Mouse (Mus musculus): Measurements from ENCODE around the gene Sdk2. TPM values are rescaled to one million over a fixed set of nuclear protein-coding genes. Genes with fewer than 3 reads are reported as not detected.

The Sdk2 gene
- total and polyA plus RNA-seq, 3 experiments = 1.2 to 4.8 (median 1.3) TPM

DNA sequence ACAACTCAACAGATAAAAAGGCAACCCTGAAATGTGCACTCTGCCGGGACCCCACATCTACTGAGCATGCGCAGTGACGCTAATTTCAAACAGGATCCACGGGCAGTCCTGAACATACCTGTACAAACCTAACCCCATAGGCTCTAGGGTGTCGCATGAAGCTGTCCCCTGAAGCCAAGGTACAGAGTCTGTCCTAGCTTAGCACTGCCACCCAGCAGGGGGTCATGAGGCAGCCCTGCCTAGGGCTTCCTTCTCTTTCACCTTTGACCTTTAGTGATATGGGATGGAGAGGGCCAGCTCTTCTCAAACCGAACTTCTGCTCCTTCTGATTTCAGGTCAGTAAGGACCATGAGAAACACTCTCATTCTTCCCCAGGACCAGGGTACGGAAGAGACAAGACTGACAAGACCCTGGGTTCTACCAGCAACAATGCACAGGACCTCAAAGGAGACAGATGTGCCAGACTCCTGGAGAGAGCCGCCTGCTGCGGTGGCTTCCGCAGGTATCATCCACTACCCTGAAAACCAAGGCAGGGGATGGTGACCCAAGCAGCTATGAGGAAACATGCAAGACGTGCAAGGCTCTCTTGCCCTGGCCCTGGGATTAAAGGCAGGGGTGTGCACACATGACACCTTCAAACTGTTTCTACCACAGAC lies 319.0 kb downstream of the Sdk2 start:
- dilution Hi-C loops (cut with MboI; ENCODE audit: extremely low pct_ligation_motif_present, extremely low pct_unique_long_range_greater_than_20kb, low sequenced_read_pairs) = no loop called here
- Histone ChIP-seq H3K4me3 (replicated peaks in 1 of 3; ENCODE audit: low read depth in 2 of 3, low read length in 2 of 3, poor library complexity in 1 of 3) (no peak overlapping the region), H3K4me2 (ENCODE audit: insufficient read depth, low read depth, poor library complexity, severe bottlenecking) (no peak overlapping the region), H3K9ac (ENCODE audit: insufficient read depth, low read depth) (no peak overlapping the region), H3K27me3 (replicated peaks) (no peaks in the 10 kb centered on the region), H3K27ac (ENCODE audit: insufficient read depth, low read depth) (no peak overlapping the region), H3K4me1 (ENCODE audit: control insufficient read depth in 1 of 2, insufficient read depth in 2 of 2) (peaks cover 0 to 18% of the 10 kb centered on the region in 2 experiments; a peak in 2 of 4 replicates), H3K36me3 (replicated peaks in 1 of 2; ENCODE audit: control insufficient read depth in 1 of 2, insufficient read depth in 1 of 2, low read length in 1 of 2) (peaks cover 0 to 33% of the 10 kb centered on the region in 2 experiments), H3K9me3 (replicated peaks; ENCODE audit: low read length) (peaks cover 6% of the 10 kb centered on the region), H3K79me2 (replicated peaks; ENCODE audit: control insufficient read depth, extremely low read depth, insufficient read depth, poor library complexity, severe bottlenecking) (no peaks in the 10 kb centered on the region)
- in situ Hi-C loops (cut with MboI; ENCODE audit: low pct_ligation_motif_present, low pct_unique_long_range_greater_than_20kb, low sequenced_read_pairs) = no loop called here
- TF ChIP-seq ZMIZ1 (IDR thresholded peaks at IDR 0.05; ENCODE audit: low read depth, low read length) = no peak
- TF ChIP-seq UBTF (IDR thresholded peaks at IDR 0.05; ENCODE audit: low read depth, low read length) = no peak
- no peak for TF ChIP-seq MAZ (IDR thresholded peaks at IDR 0.05; ENCODE audit: low read depth, low read length)
- DNase-seq (ENCODE audit: extremely low read depth) = no peak

DNA sequence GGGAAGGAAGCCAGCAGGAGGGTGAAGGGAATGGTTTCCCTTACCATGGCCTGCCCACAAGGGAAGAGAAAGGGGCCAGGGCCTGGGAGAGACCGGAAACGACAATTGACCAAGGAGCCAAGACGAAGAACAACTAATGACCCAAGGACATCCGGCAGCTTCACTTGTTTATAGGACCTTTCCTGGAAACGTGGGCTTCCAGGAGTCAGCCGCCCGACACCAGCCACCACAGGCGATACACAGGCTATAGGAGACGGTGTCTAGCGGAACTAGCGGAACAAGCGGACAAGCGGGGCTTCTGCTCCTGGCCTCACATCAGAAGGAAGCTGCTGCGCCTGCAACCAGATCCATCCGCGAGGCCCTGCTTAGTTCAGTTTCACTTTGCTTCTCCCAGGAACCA lies 319.8 kb downstream of the Sdk2 start:
- no peaks in the 10 kb centered on the region for H3K79me2 ChIP-seq (replicated peaks; ENCODE audit: control insufficient read depth, extremely low read depth, insufficient read depth, poor library complexity, severe bottlenecking)
- no peak overlapping the region for H3K27ac ChIP-seq (ENCODE audit: insufficient read depth, low read depth)
- H3K9me3 ChIP-seq (replicated peaks; ENCODE audit: low read length) = peaks cover 8% of the 10 kb centered on the region
- no peaks in the 10 kb centered on the region for H3K27me3 ChIP-seq (replicated peaks)
- no peak overlapping the region for H3K9ac ChIP-seq (ENCODE audit: insufficient read depth, low read depth)
- no peak overlapping the region for H3K4me2 ChIP-seq (ENCODE audit: insufficient read depth, low read depth, poor library complexity, severe bottlenecking)
- DNase-seq (ENCODE audit: extremely low read depth) = no peak
- H3K4me1 ChIP-seq (ENCODE audit: control insufficient read depth in 1 of 2, insufficient read depth in 2 of 2) = peaks cover 0 to 17% of the 10 kb centered on the region in 2 experiments; a peak in 2 of 4 replicates
- dilution Hi-C loops (cut with MboI; ENCODE audit: extremely low pct_ligation_motif_present, extremely low pct_unique_long_range_greater_than_20kb, low sequenced_read_pairs) = no loop called here
- H3K36me3 ChIP-seq (replicated peaks in 1 of 2; ENCODE audit: control insufficient read depth in 1 of 2, insufficient read depth in 1 of 2, low read length in 1 of 2) = peaks cover 0 to 37% of the 10 kb centered on the region in 2 experiments
- in situ Hi-C loops (cut with MboI; ENCODE audit: low pct_ligation_motif_present, low pct_unique_long_range_greater_than_20kb, low sequenced_read_pairs) = no loop called here
- no peak for TF ChIP-seq UBTF (IDR thresholded peaks at IDR 0.05; ENCODE audit: low read depth, low read length)
- TF ChIP-seq JUN (IDR thresholded peaks at IDR 0.05; ENCODE audit: insufficient read depth, low read depth, low read length) = no peak
- TF ChIP-seq CTCF (conservative IDR thresholded peaks at IDR 0.05 in 1 of 2, IDR thresholded peaks at IDR 0.05 in 1 of 2; ENCODE audit: low read depth in 2 of 2, low read length in 2 of 2) = no peak
- TF ChIP-seq CHD1 (IDR thresholded peaks at IDR 0.05; ENCODE audit: low read depth, low read length) = no peak
- no peak for TF ChIP-seq RAD21 (IDR thresholded peaks at IDR 0.05; ENCODE audit: low read depth, low read length)
- no peak for TF ChIP-seq JUND (conservative IDR thresholded peaks at IDR 0.05; ENCODE audit: low read depth, low read length)
- no peak for TF ChIP-seq ZC3H11A (IDR thresholded peaks at IDR 0.05; ENCODE audit: low read depth, low read length)
- no peak for TF ChIP-seq SMC3 (IDR thresholded peaks at IDR 0.05; ENCODE audit: low read depth, low read length)
- no peak overlapping the region for H3K4me3 ChIP-seq (replicated peaks in 1 of 3; ENCODE audit: low read depth in 2 of 3, low read length in 2 of 3, poor library complexity in 1 of 3)

DNA sequence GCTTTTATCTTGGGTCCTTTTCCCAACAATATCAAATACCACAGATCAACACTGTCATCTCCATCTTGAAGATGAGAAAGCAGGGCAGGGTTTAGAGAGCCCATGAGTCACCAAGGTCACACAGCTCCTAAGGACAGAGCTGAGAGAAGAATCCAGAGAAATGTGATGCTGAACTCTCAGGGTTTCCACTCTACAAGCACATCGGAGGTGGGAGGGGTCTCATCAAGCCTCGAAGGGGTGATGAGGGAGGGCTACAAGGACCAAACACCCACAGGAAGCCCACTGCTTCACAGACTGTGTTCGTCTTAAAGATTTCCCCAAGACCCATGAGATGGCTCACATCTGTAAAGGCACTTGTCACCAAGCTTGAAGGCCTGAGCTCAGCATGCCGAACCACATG lies 320.9 kb downstream of the Sdk2 start:
- Histone ChIP-seq H3K36me3 (replicated peaks in 1 of 2; ENCODE audit: control insufficient read depth in 1 of 2, insufficient read depth in 1 of 2, low read length in 1 of 2) (peaks cover 0 to 38% of the 10 kb centered on the region in 2 experiments), H3K4me1 (ENCODE audit: control insufficient read depth in 1 of 2, insufficient read depth in 2 of 2) (peaks cover 0 to 17% of the 10 kb centered on the region in 2 experiments; a peak in 2 of 4 replicates), H3K4me2 (ENCODE audit: insufficient read depth, low read depth, poor library complexity, severe bottlenecking) (no peak overlapping the region), H3K27ac (ENCODE audit: insufficient read depth, low read depth) (no peak overlapping the region), H3K9ac (ENCODE audit: insufficient read depth, low read depth) (no peak overlapping the region), H3K4me3 (replicated peaks in 1 of 3; ENCODE audit: low read depth in 2 of 3, low read length in 2 of 3, poor library complexity in 1 of 3) (no peak overlapping the region), H3K27me3 (replicated peaks) (no peaks in the 10 kb centered on the region), H3K79me2 (replicated peaks; ENCODE audit: control insufficient read depth, extremely low read depth, insufficient read depth, poor library complexity, severe bottlenecking) (no peaks in the 10 kb centered on the region), H3K9me3 (replicated peaks; ENCODE audit: low read length) (peaks cover 8% of the 10 kb centered on the region)
- dilution Hi-C loops (cut with MboI; ENCODE audit: extremely low pct_ligation_motif_present, extremely low pct_unique_long_range_greater_than_20kb, low sequenced_read_pairs) (no loop called here), in situ Hi-C loops (cut with MboI; ENCODE audit: low pct_ligation_motif_present, low pct_unique_long_range_greater_than_20kb, low sequenced_read_pairs) (no loop called here)
- DNase-seq (ENCODE audit: extremely low read depth) = no peak
- TF ChIP-seq MAX (IDR thresholded peaks at IDR 0.05; ENCODE audit: low read length) = no peak

Data from CH12.LX (cell line).